Mouse (Mus musculus): ENCODE data around the gene Rps6kc1. TPM values are rescaled to one million over a fixed set of nuclear protein-coding genes. Genes with fewer than 3 reads are reported as not detected.

The Rps6kc1 gene
- total RNA-seq, 2 experiments from 2014 or later = 54.8 to 59.9 TPM

Other genes with a start within 250 kb of the Rps6kc1 start
- 10 to 100 TPM; 47.4 to 49.0 TPM for gene Angel2, start 13.3 kb upstream of the Rps6kc1 start, total RNA-seq (2021)
- 1 to 10 TPM; 6.4 to 7.4 TPM for gene Vash2, start 67.5 kb upstream of the Rps6kc1 start, total RNA-seq (2021)
- gene Flvcr1, start 114.4 kb upstream of the Rps6kc1 start, total RNA-seq (2021) = 10 to 100 TPM; 18.6 to 21.6 TPM
- not detected for gene Spata45, start 124.9 kb upstream of the Rps6kc1 start, total RNA-seq (2021)
- gene Tatdn3, start 151.2 kb upstream of the Rps6kc1 start, total RNA-seq (2021) = 10 to 100 TPM; 30.0 to 42.1 TPM
- gene Nsl1, start 151.2 kb upstream of the Rps6kc1 start, total RNA-seq (2021) = 1 to 10 TPM in 1 of 2 experiments, under 1 TPM in 1; 0.60 to 1.2 TPM
- not detected for gene Batf3, start 186.1 kb upstream of the Rps6kc1 start, total RNA-seq (2021)